In genomic region chr17:83253051-83253649, GRCm38 (mm10) we compare ENCODE assay signal across 7 mouse cellular contexts. TPM values are rescaled to one million over a fixed set of nuclear protein-coding genes. Genes with fewer than 3 reads are reported as not detected.
DNase-seq lines count a peak whose midpoint lies in the region; ATAC-seq lines count a peak whose summit lies in the region.

No protein-coding gene starts in this region.

- no peaks in the 10 kb centered on the region for H3K9me3 ChIP-seq in kidney, embryonic 15.5 days (replicated peaks)

- ATAC-seq in kidney, embryonic 15.5 days (replicated peaks; ENCODE audit: low FRiP score), result peak; percentile 73

- H3K4me3 ChIP-seq in kidney, embryonic 15.5 days (replicated peaks), result no peak overlapping the region

- no peaks in the 10 kb centered on the region for H3K36me3 ChIP-seq in kidney, embryonic 15.5 days

- no peak overlapping the region for H3K9ac ChIP-seq in kidney, embryonic 15.5 days

- peaks cover 19% of the 10 kb centered on the region for H3K4me1 ChIP-seq in kidney, embryonic 15.5 days

- no peak overlapping the region for H3K27ac ChIP-seq in kidney, embryonic 15.5 days

- WGBS in kidney, embryonic 15.5 days, result 23% methylated on average over 12 of the region's 12 CpGs

- H3K4me2 ChIP-seq in kidney, embryonic 15.5 days, result no peak overlapping the region

- no peaks in the 10 kb centered on the region for H3K27me3 ChIP-seq in kidney, embryonic 15.5 days

- peak; percentile 34 for DNase-seq in 3134 (ENCODE audit: extremely low read depth, insufficient read length, low spot score)
- peak; percentile 51 for DNase-seq in 416B (ENCODE audit: low read depth)
- peak; percentile 25 for DNase-seq in c-Kit-positive CD71-positive TER-119-negative erythroid progenitor cells, embryonic 14.5 days (ENCODE audit: low read depth)
- DNase-seq in frontal cortex, postnatal 36 days (ENCODE audit: low spot score in 2 of 2), result peak; percentile 31 to 64
- peak; percentile 58 for DNase-seq in lung, postnatal 25 days (ENCODE audit: low spot score)
- DNase-seq in retina, postnatal 7 days (ENCODE audit: low read depth, low spot score), result peak; percentile 51

RNA-seq across cellular contexts. Expression of gene Pkdcc, which starts 38.1 kb away (rescaled TPM):
- polyA plus RNA-seq in kidney, embryonic 15.5 days (2015; fragmentation: Nextera tagmentation; extraction: Ambion mirVana), result 29.3 and 33.2 TPM in 2 replicates
